Mouse (Mus musculus) thymus, adult 2 months (tissue): Measurements from ENCODE around the gene Sh3pxd2a.

ENCODE experiments used
- CTCF ChIP-seq: fragments of 200-500 bp; IDR thresholded peaks from 2 replicates; pipeline ENCODE4 v1.5.1; 2012; ENCODE audit warnings: mild to moderate bottlenecking, control low read depth, low read length, moderate library complexity, borderline replicate concordance; ENCODE audit not compliant: control insufficient read depth, poor library complexity, insufficient read depth; ENCODE audit errors: extremely low read depth
- POLR2A ChIP-seq: fragments of 200-500 bp; IDR thresholded peaks from 2 replicates; pipeline ENCODE4 v1.6.1; 2012; ENCODE audit warnings: mild to moderate bottlenecking, low read length, control low read depth, moderate library complexity; ENCODE audit not compliant: control insufficient read depth, poor library complexity, insufficient read depth; ENCODE audit errors: extremely low read depth

DNA sequence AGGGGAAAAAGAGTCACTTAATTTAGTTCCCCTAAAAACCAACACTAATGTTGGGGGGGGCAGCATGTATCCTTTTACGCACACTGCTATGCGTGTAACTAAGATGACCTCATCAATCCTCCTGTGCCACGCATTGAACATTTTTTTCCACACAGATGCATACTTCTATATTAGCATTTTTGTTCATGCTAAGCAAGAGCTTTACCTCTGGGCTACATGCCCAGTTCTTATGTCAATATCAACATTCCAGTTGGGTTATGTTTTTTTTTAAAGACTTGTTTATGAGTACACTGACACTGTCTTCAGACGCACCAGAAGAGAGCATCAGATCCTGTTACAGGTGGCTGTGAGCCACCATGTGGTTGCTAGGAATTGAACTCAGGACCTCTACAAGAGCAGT lies 64.5 kb downstream of the Sh3pxd2a start:
- no peak for TF ChIP-seq CTCF
- no peak for TF ChIP-seq POLR2A
